ENCODE assay signal across 11 mouse cellular contexts in the genomic region with DNA sequence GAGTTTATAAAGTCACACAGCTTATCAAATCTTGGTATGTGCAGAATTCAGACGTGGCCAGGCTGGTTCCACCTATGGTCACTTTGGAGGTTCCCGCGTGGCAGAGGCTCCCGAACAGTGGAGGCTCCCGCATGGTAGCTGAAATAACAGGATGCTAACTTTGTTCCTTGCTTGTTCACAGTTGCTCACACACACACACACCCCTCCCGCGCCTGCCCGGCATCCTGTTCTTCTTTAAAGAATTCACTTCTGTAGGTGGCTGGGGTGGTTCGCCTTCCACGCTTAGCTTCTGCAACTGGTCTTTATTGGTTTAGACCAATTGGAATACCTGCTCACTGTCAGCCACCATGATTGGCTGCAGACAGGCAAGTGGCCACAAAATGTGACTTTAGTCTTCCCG. TPM values are rescaled to one million over a fixed set of nuclear protein-coding genes. Genes with fewer than 3 reads are reported as not detected.
DNase-seq lines count a peak whose midpoint lies in the region; ATAC-seq and TF ChIP-seq lines count a peak whose summit lies in the region.
"Had no signal": no experiment of that assay in that cellular context is flagged by ENCODE, and none has a peak within 500 bp of the region (broad histone marks: within the 10 kb centered on the region; RNA-seq: fewer than 3 reads in every experiment).

No protein-coding gene starts in this region.

- no peak for TF ChIP-seq CTCF in forebrain, postnatal 0 days (IDR thresholded peaks at IDR 0.05; ENCODE audit: low read depth)
- TF ChIP-seq CTCF in midbrain, postnatal 0 days (IDR thresholded peaks at IDR 0.05), result no peak

- no peak for DNase-seq in forebrain, embryonic 14.5 days (ENCODE audit: low spot score)
- no peak for DNase-seq in forebrain, postnatal 0 days
- peak; percentile 51 to 56 for DNase-seq in left cerebral cortex, adult 18-20 months (ENCODE audit: low spot score in 2 of 2)
- no peak for DNase-seq in left cerebral cortex, adult 11 months (ENCODE audit: low spot score)
- DNase-seq in liver, embryonic 13.5 days, result no peak
- DNase-seq in thymus, adult 18-20 months, result peak; percentile 20 to 28
- DNase-seq in cerebellum, adult 9-11 months, result no peak
- no peak for DNase-seq in midbrain, postnatal 0 days (ENCODE audit: low spot score)
- DNase-seq: kidney, adult 2 months had no signal

- peaks cover 36% of the 10 kb centered on the region for H3K4me1 ChIP-seq in forebrain, embryonic 14.5 days (ENCODE audit: control insufficient read depth, insufficient read depth, low read length)
- peaks cover 12% of the 10 kb centered on the region; the same call in 1 of the 2 replicates for H3K4me1 ChIP-seq in forebrain, postnatal 0 days (ENCODE audit: insufficient read depth)
- peaks cover 22% of the 10 kb centered on the region for H3K4me1 ChIP-seq in liver, embryonic 13.5 days (replicated peaks)
- peaks cover 8% of the 10 kb centered on the region; the same call in 1 of the 2 replicates for H3K4me1 ChIP-seq in midbrain, postnatal 0 days (ENCODE audit: insufficient read depth, low read length)

- no peak for ATAC-seq in forebrain, embryonic 14.5 days
- no peak for ATAC-seq in forebrain, postnatal 0 days
- ATAC-seq in liver, embryonic 13.5 days (ENCODE audit: low read depth), result no peak
- no peak for ATAC-seq in midbrain, postnatal 0 days (ENCODE audit: low FRiP score)

- no peaks in the 10 kb centered on the region for H3K36me3 ChIP-seq in forebrain, embryonic 14.5 days (ENCODE audit: control insufficient read depth, insufficient read depth, low read length)
- H3K36me3 ChIP-seq in forebrain, postnatal 0 days (ENCODE audit: insufficient read depth), result no peaks in the 10 kb centered on the region
- no peaks in the 10 kb centered on the region for H3K36me3 ChIP-seq in liver, embryonic 13.5 days
- H3K36me3 ChIP-seq in midbrain, postnatal 0 days (ENCODE audit: insufficient read depth, low read length), result no peaks in the 10 kb centered on the region
- H3K36me3 ChIP-seq: embryonic facial prominence, embryonic 13.5 days; limb, embryonic 13.5 days had no signal

- H3K27me3 ChIP-seq in forebrain, embryonic 14.5 days (replicated peaks; ENCODE audit: control insufficient read depth, insufficient read depth, low read length), result no peaks in the 10 kb centered on the region
- H3K27me3 ChIP-seq in forebrain, postnatal 0 days (ENCODE audit: insufficient read depth, low read length), result no peaks in the 10 kb centered on the region
- H3K27me3 ChIP-seq in liver, embryonic 13.5 days, result no peaks in the 10 kb centered on the region
- 0 out of 2 replicates have a peak, but pooled peaks cover 3% of the 10 kb centered on the region for H3K27me3 ChIP-seq in midbrain, postnatal 0 days (ENCODE audit: insufficient read depth, low read length)
- H3K27me3 ChIP-seq: embryonic facial prominence, embryonic 13.5 days; limb, embryonic 13.5 days had no signal

- H3K4me3 ChIP-seq in forebrain, embryonic 14.5 days (ENCODE audit: low read depth, low read length), result no peak overlapping the region
- no peak overlapping the region for H3K4me3 ChIP-seq in forebrain, postnatal 0 days (ENCODE audit: low read depth, low read length)
- no peak overlapping the region for H3K4me3 ChIP-seq in liver, embryonic 13.5 days (replicated peaks)
- H3K4me3 ChIP-seq in midbrain, postnatal 0 days (ENCODE audit: low read depth, low read length), result no peak overlapping the region
- H3K4me3 ChIP-seq: embryonic facial prominence, embryonic 13.5 days; limb, embryonic 13.5 days had no signal

- H3K9me3 ChIP-seq in forebrain, embryonic 14.5 days (replicated peaks; ENCODE audit: control insufficient read depth, low read length), result no peaks in the 10 kb centered on the region
- no peaks in the 10 kb centered on the region for H3K9me3 ChIP-seq in forebrain, postnatal 0 days (ENCODE audit: low read length)
- H3K9me3 ChIP-seq in liver, embryonic 13.5 days (replicated peaks), result no peaks in the 10 kb centered on the region
- no peaks in the 10 kb centered on the region for H3K9me3 ChIP-seq in midbrain, postnatal 0 days (ENCODE audit: low read length)
- H3K9me3 ChIP-seq: embryonic facial prominence, embryonic 13.5 days; limb, embryonic 13.5 days had no signal

- 79% methylated on average over 11 of the region's 11 CpGs for WGBS in forebrain, embryonic 14.5 days
- 75% methylated on average over 11 of the region's 11 CpGs for WGBS in forebrain, postnatal 0 days
- 61% methylated on average over 11 of the region's 11 CpGs for WGBS in liver, embryonic 13.5 days (ENCODE audit: insufficient replicate concordance)
- WGBS in midbrain, postnatal 0 days, result 85% methylated on average over 11 of the region's 11 CpGs

- no peak overlapping the region for H3K4me2 ChIP-seq in forebrain, embryonic 14.5 days (ENCODE audit: low read length)
- H3K4me2 ChIP-seq in forebrain, postnatal 0 days (ENCODE audit: low read depth), result no peak overlapping the region
- peak overlapping the region; percentile 50 for H3K4me2 ChIP-seq in liver, embryonic 13.5 days
- H3K4me2 ChIP-seq in midbrain, postnatal 0 days (ENCODE audit: low read depth, low read length, poor library complexity, severe bottlenecking), result no peak overlapping the region; the same call in 1 of the 2 replicates

- H3K27ac ChIP-seq in forebrain, embryonic 14.5 days (ENCODE audit: low read depth, low read length), result peak overlapping the region; percentile 93; the same call in 1 of the 2 replicates
- no peak overlapping the region for H3K27ac ChIP-seq in forebrain, postnatal 0 days (ENCODE audit: low read depth, low read length)
- no peak overlapping the region for H3K27ac ChIP-seq in liver, embryonic 13.5 days
- H3K27ac ChIP-seq in midbrain, postnatal 0 days (ENCODE audit: low read depth, low read length), result no peak overlapping the region
- H3K27ac ChIP-seq: embryonic facial prominence, embryonic 13.5 days; limb, embryonic 13.5 days had no signal

- H3K9ac ChIP-seq in forebrain, embryonic 14.5 days (ENCODE audit: low read length), result no peak overlapping the region
- no peak overlapping the region for H3K9ac ChIP-seq in forebrain, postnatal 0 days
- no peak overlapping the region for H3K9ac ChIP-seq in liver, embryonic 13.5 days
- no peak overlapping the region for H3K9ac ChIP-seq in midbrain, postnatal 0 days (replicated peaks; ENCODE audit: low read length, poor library complexity, severe bottlenecking)
- H3K9ac ChIP-seq: limb, embryonic 13.5 days had no signal

RNA-seq across cellular contexts. Expression of gene Lyrm9, which starts 33.3 kb away (rescaled TPM):
- 21.8 and 22.1 TPM in 2 replicates for polyA plus RNA-seq in forebrain, embryonic 14.5 days (2014; fragmentation: Nextera tagmentation; extraction: Ambion mirVana)
- 24.4 and 40.2 TPM in 2 replicates for total RNA-seq in forebrain, postnatal 0 days (2014; rRNA removed)
- 37.8 and 41.5 TPM in 2 replicates for polyA plus RNA-seq in forebrain, postnatal 0 days (2015; fragmentation: Nextera tagmentation; extraction: Ambion mirVana)
- total RNA-seq in left cerebral cortex, adult 18-20 months (2021), result 10 to 100 TPM; 28.1 to 32.5 TPM
- 21.4 and 21.7 TPM in 2 replicates for polyA plus RNA-seq in liver, embryonic 13.5 days (2015; fragmentation: Nextera tagmentation; extraction: Ambion mirVana)
- total RNA-seq in midbrain, postnatal 0 days (2014; rRNA removed), result 24.7 and 30.2 TPM in 2 replicates
- polyA plus RNA-seq in midbrain, postnatal 0 days (2015; fragmentation: Nextera tagmentation; extraction: Ambion mirVana), result 49.4 and 51.4 TPM in 2 replicates

RNA-seq across cellular contexts. Expression of gene Ccnq, which starts 41.6 kb away (rescaled TPM):
- 40.7 and 48.9 TPM in 2 replicates for polyA plus RNA-seq in forebrain, embryonic 14.5 days (2014; fragmentation: Nextera tagmentation; extraction: Ambion mirVana)
- 28.3 and 30.7 TPM in 2 replicates for total RNA-seq in forebrain, postnatal 0 days (2014; rRNA removed)
- polyA plus RNA-seq in forebrain, postnatal 0 days (2015; fragmentation: Nextera tagmentation; extraction: Ambion mirVana), result 31.8 and 33.1 TPM in 2 replicates
- total RNA-seq in left cerebral cortex, adult 18-20 months (2021), result 10 to 100 TPM; 16.1 to 16.7 TPM
- 24.2 and 26.5 TPM in 2 replicates for polyA plus RNA-seq in liver, embryonic 13.5 days (2015; fragmentation: Nextera tagmentation; extraction: Ambion mirVana)
- total RNA-seq in midbrain, postnatal 0 days (2014; rRNA removed), result 27.0 and 31.6 TPM in 2 replicates
- 28.9 and 34.4 TPM in 2 replicates for polyA plus RNA-seq in midbrain, postnatal 0 days (2015; fragmentation: Nextera tagmentation; extraction: Ambion mirVana)

Comparison
In these comparisons a context has a peak if more than half of its experiments do, and no peak if none do; other contexts are left out.
1. DNase-seq: peak in left cerebral cortex, adult 18-20 months (2 of 2) and thymus, adult 18-20 months (2 of 2); none in forebrain, embryonic 14.5 days (single experiment), forebrain, postnatal 0 days (single experiment), left cerebral cortex, adult 11 months (single experiment), liver, embryonic 13.5 days (single experiment), cerebellum, adult 9-11 months (single experiment) and midbrain, postnatal 0 days (single experiment).